Mouse (Mus musculus) CH12.LX (cell line): ENCODE results near the gene Tcea2.

Source experiments
- CTCF ChIP-seq, 2 experiments: IDR thresholded peaks in 1 of 2; conservative IDR thresholded peaks in 1 of 2; 2 replicates each; pipeline ENCODE4 v1.5.1; 2011 to 2012; ENCODE audit warnings: low read depth in 2 of 2, low read length in 2 of 2, improper control_type of control experiment in 1 of 2, inconsistent platforms in 1 of 2, mild to moderate bottlenecking in 1 of 2, moderate library complexity in 1 of 2
- EP300 ChIP-seq: IDR thresholded peaks from 2 replicates; pipeline ENCODE4 v1.6.1; 2011; ENCODE audit warnings: low read length, improper control_type of control experiment
- HCFC1 ChIP-seq: IDR thresholded peaks from 2 replicates; pipeline ENCODE4 v1.6.1; 2012; ENCODE audit warnings: low read depth, mild to moderate bottlenecking, inconsistent platforms, low read length, improper control_type of control experiment
- JUN ChIP-seq: IDR thresholded peaks from 2 replicates; pipeline ENCODE4 v1.6.1; 2011; ENCODE audit warnings: low read depth, mild to moderate bottlenecking, low read length, improper control_type of control experiment, moderate library complexity; ENCODE audit not compliant: insufficient read depth
- MAX ChIP-seq: IDR thresholded peaks from 2 replicates; pipeline ENCODE4 v1.6.1; 2011; ENCODE audit warnings: low read length, improper control_type of control experiment
- NRF1 ChIP-seq: IDR thresholded peaks from 2 replicates; pipeline ENCODE4 v1.6.1; 2014; ENCODE audit warnings: low read depth, mild to moderate bottlenecking, inconsistent platforms, low read length, improper control_type of control experiment, moderate library complexity
- POLR2A ChIP-seq: IDR thresholded peaks from 2 replicates; pipeline ENCODE4 v1.6.1; 2011; ENCODE audit warnings: low read depth, mild to moderate bottlenecking, improper control_type of control experiment, low read length
- RAD21 ChIP-seq: IDR thresholded peaks from 2 replicates; pipeline ENCODE4 v1.6.1; 2011; ENCODE audit warnings: low read depth, mild to moderate bottlenecking, low read length, improper control_type of control experiment, moderate library complexity
- SMC3 ChIP-seq: IDR thresholded peaks from 2 replicates; pipeline ENCODE4 v1.6.1; 2011; ENCODE audit warnings: low read depth, low read length, improper control_type of control experiment
- TBP ChIP-seq: conservative IDR thresholded peaks from 2 replicates; pipeline ENCODE4 v1.6.1; 2011; ENCODE audit warnings: low read depth, low read length, improper control_type of control experiment
- USF1 ChIP-seq: IDR thresholded peaks from 2 replicates; pipeline ENCODE4 v1.6.1; 2014; ENCODE audit warnings: low read depth, mild to moderate bottlenecking, inconsistent platforms, low read length, improper control_type of control experiment
- ZMIZ1 ChIP-seq: IDR thresholded peaks from 2 replicates; pipeline ENCODE4 v1.6.1; 2012; ENCODE audit warnings: low read depth, mild to moderate bottlenecking, inconsistent platforms, low read length, improper control_type of control experiment

DNA sequence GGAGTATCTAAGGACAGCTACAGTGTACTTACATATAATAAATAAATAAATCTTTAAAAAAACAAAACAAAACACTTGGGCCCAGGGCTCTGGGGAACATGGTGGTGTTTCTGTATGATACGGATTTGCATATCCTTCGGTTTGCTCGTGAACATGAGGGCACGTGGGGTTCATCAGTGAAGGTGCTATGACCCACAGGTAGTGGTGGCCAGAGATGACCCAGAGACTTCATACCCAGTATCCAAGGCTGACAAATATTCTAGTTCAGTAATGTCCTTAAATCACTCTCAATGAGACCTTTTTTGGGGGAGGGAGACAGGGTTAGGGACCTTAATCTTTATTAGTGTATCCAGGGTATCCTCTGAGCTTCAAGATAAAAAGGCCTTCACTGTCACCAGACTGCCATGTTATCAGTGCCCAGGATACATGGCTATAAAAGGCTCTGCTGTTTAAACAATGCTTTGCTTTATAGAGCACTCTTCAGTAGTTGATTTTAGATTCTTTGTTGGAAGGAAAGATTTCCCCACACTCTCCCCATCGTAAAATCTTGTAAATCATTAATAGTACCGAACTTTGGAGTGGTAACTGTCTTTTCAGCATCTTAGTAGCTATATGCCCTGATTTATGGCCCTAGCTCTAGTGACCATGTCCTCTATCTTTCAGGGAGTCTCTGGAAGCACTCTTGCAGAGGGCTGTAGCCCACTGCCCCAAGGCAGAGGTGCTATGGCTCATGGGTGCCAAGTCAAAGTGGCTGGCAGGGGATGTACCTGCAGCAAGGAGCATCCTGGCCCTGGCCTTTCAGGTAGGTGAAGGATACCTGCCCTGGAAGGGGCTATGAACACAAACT is 33.3 kb upstream of the Tcea2 start:
- TF ChIP-seq TBP, result no peak
- TF ChIP-seq JUN, result no peak
- TF ChIP-seq CTCF (conservative IDR thresholded peaks at IDR 0.05 in 1 of 2, IDR thresholded peaks at IDR 0.05 in 1 of 2; ENCODE audit: low read depth in 2 of 2, low read length in 2 of 2), result no peak
- no peak for TF ChIP-seq NRF1
- TF ChIP-seq ZMIZ1, result no peak
- TF ChIP-seq RAD21, result no peak
- no peak for TF ChIP-seq POLR2A
- no peak for TF ChIP-seq USF1
- no peak for TF ChIP-seq EP300
- TF ChIP-seq MAX, result no peak
- no peak for TF ChIP-seq HCFC1
- TF ChIP-seq SMC3, result no peak
